Mouse (Mus musculus) thymus, postnatal 36 days (tissue): ENCODE results near the gene Snx13.

Experiments used
- DNase-seq, 2 experiments: peaks; one replicate each; pipeline ENCODE4 v3.0.0; 2022; ENCODE audit warnings: mixed read lengths in 2 of 2

Snx13 gene

GRCm38 (mm10) chr12:35046999-35047319 is at the start of gene Snx13:
Gene Snx13, plus strand, starts transcription at chr12:35047186.
- DNase-seq = peak; percentile 89 to 92

DNA sequence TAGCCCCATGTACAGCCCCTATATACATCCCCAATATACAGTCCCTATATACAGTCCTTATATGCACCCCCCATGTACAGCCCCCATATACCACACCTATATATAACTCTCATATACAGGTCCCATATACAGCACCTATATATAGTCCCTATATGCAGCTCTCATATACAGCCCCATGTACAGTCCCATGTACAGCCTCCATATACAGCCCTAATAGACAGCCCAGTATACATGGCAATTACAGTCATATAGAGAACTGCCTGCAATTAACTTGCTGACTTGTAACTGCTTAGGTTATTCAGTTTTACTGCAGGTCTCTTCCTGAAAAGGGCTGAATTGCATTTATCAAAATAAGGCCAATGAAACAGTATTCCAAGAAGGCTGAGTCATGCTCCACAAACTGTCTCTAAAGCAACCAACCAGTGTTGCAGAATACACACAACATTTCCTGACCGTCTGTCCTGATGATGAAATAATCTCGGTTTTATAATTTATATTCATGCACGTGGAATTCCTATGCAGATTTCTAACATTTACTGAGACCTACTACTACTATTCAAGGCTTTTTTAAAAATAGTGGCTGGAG is 49.3 kb upstream of the Snx13 start:
- DNase-seq = no peak

DNA sequence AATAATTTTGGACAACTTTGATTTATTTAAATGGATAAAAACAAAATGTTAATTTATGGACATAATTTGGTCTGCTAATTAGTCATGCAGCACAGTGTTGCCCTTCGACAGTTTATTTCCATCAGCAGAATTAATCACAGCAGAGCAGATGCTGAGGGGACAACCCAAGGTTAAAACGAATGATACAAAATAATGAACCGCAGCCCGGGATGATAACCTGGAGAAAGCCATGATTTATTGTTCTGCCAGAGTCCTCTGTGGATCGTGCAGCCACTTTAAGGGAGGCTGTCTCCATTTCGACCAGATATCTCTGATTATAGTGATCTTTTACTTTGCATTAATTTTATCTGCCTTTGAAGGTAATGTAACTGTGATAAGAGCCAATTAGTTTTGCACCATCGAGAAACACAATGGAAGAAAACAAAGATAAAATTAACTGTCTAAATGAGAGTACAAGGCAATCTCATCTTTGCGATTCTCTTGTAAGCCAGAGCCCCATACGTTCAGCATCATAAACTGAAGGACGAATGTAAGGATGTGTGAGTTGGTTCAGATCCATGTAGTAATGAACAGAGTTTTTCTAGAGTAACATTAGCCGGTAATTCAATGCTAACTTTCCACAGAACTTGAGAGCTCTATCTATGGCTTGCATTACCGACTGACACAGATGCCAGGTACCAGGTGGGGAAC is 48.1 kb upstream of the Snx13 start:
- DNase-seq = no peak

DNA sequence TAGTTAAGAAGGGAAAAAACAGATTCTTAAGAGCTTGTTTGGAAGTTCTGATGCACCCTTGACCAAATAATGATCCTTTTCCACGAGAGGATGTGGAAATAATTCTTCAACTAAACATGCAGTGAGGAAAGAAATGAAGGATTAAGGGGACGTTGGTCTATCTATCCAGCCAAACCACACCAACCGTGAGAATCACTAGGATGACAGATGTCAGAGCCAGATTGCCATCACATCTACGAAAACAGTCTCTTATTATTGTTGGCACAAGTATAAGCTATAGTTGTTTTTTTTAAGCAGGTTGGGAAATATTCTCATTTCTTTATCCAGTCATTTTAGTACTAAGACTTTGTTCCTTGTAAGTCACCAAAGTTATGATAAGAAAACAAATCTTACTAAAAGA is 46.7 kb upstream of the Snx13 start:
- DNase-seq = no peak

DNA sequence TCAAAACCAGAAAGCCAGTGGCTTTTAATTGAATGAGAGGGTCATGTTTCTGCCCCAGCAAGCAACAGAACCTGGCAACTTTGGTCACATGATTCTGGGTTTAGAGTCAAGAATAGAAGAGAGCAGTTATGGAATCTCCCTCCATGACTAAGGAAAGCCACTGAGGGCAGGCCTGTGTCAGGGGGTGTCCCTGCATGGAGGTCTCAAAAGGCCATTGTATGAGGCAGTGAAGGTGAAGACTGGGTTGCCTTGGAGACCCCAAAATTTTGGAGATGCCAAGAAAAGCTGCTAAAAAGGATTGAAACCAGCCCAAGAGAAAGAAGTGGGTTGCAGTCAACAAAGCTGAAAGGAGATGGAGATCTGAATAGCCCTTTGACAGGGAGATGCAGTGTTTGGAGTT is 41.2 kb upstream of the Snx13 start:
- DNase-seq = no peak

- no peak for DNase-seq
Measured at GRCm38 (mm10) chr12:35007851-35008250, 39.1 kb upstream of the Snx13 start.

- DNase-seq = no peak
Measured at GRCm38 (mm10) chr12:35008340-35009137, 38.4 kb upstream of the Snx13 start.

GRCm38 (mm10) chr12:35011462-35011861 is 35.5 kb upstream of the Snx13 start:
- DNase-seq = no peak

- DNase-seq = no peak
Measured at GRCm38 (mm10) chr12:35013950-35014349, 33.0 kb upstream of the Snx13 start.

GRCm38 (mm10) chr12:35016056-35016455 is 30.9 kb upstream of the Snx13 start:
- DNase-seq = no peak

GRCm38 (mm10) chr12:35016481-35017250 is 30.3 kb upstream of the Snx13 start:
- no peak for DNase-seq

GRCm38 (mm10) chr12:35018679-35019237 is 28.2 kb upstream of the Snx13 start:
- peak; percentile 12 to 13 for DNase-seq

DNA sequence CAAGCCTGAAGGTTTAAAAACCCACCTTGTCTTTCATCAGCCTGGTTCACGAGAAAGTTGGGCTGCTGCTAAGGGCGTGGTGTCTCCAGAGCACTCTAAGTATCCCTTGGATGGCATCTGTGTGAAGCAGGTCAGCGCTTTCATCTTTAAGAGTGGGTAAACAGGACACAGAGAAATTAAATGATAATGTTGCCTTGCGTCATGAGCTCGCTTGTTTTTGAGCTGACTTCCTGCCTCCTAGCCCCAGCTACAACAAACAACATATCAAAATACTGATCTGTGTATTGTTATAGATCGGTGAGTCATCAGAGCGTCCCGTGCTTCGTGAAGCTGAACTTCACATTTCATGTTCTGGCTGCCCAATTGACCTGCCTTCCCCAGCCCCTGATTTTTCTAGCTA is 25.7 kb upstream of the Snx13 start:
- DNase-seq = no peak

GRCm38 (mm10) chr12:35022066-35022465 is 24.9 kb upstream of the Snx13 start:
- no peak for DNase-seq

GRCm38 (mm10) chr12:35025916-35026432 is 21.0 kb upstream of the Snx13 start:
- no peak for DNase-seq

- no peak for DNase-seq
Measured at GRCm38 (mm10) chr12:35027533-35027932, 19.5 kb upstream of the Snx13 start.

GRCm38 (mm10) chr12:35038668-35039570 is 8.1 kb upstream of the Snx13 start:
- no peak for DNase-seq

DNA sequence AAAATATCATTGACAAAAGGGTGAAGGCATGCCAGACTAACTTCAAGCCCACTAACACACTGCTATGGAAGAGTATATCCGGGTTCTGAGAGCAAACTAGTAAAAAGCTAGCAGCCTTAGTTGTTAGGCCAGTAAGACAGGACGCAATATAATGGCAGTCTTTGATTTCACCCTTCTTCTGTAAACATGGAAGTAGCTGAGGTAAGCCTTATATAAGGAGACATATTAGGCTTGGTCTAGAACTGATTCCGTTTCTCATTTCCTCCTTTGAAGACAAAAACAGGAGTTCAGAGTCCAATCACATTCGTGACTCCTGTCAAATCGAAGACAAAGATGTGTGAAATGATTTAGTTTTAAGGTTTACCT is 7.4 kb upstream of the Snx13 start:
- no peak for DNase-seq

DNA sequence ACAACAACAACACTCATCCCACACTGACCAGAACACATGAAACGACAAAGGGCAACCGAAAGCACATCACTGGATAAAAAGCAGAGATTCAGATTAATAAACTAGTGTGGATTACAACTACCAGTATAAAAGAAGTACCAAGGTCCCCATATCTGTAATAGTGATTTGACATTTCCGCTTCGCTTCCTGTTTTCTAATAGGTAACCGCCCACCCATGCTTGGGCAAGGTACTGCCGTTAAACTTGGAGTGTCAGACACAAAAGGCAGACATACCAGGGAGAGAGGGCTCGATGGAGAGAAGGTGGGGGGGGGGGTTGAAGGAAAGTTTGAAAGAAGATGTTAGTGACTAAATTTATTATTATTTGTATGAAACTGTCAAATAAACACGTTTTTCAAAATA is 5.0 kb upstream of the Snx13 start:
- no peak for DNase-seq

DNA sequence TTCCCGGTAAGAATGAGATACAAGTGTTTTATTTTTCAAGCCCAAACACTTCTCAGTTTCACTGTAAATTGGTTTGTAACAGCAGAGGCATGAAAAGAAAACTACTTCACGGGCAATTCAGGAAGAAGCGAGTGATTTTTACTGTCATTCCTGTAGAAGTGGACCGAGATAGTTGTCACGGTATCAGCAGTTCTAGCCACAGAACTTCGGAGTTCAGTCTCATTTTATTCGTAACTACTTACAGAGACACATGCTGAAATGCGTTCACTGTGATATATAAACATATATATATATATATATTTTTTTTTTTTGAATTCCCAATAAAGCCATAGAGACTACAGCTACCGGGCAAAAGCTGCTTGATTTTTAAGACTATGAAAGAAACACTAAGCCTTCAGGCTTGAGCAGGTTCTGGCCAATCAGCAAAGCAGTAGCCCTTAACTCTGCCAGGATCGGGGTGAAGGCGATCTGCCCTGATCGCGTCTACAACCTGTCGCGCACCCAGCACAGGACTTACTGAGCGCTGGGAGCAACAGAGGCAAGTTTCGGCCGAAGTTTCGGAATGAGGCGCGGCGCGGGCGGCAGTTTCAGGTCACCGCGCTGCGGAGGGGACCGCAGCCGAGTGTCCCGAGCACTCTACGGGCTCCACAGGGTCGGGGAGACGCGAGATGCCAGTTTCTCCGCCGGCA is 532 bp upstream of the Snx13 start:
- DNase-seq = no peak
